Comparison of ENCODE assay signal across 17 mouse cellular contexts in genomic region chr4:133907086-133907485, GRCm38 (mm10). TPM values are rescaled to one million over a fixed set of nuclear protein-coding genes. Genes with fewer than 3 reads are reported as not detected.
DNase-seq lines count a peak whose midpoint lies in the region; ATAC-seq and TF ChIP-seq lines count a peak whose summit lies in the region.
"Had no signal": no experiment of that assay in that cellular context is flagged by ENCODE, and none has a peak within 500 bp of the region (broad histone marks: within the 10 kb centered on the region; RNA-seq: fewer than 3 reads in every experiment).

No protein-coding gene starts in this region.

- TF ChIP-seq CTCF in layer of hippocampus, adult 2 months (conservative IDR thresholded peaks at IDR 0.05), result no peak

- 11% methylated on average over 4 of the region's 4 CpGs for WGBS in liver, embryonic 16.5 days (ENCODE audit: insufficient replicate concordance)

- peaks cover 24% of the 10 kb centered on the region for H3K4me1 ChIP-seq in liver, embryonic 16.5 days (ENCODE audit: control insufficient read depth, low read depth, low read length)

- H3K27ac ChIP-seq in layer of hippocampus, adult 2 months, result peak overlapping the region; percentile 55; the same call in 1 of the 2 replicates
- peak overlapping the region; percentile 68 for H3K27ac ChIP-seq in liver, embryonic 16.5 days (ENCODE audit: low read length)
- H3K27ac ChIP-seq: heart, embryonic 10.5 days; limb, embryonic 12.5 days; midbrain, embryonic 12.5 days had no signal

- no peaks in the 10 kb centered on the region for H3K36me3 ChIP-seq in liver, embryonic 16.5 days (ENCODE audit: control insufficient read depth, insufficient read depth)
- H3K36me3 ChIP-seq: heart, embryonic 10.5 days; limb, embryonic 12.5 days; lung, embryonic 15.5 days; midbrain, embryonic 12.5 days had no signal

- no peak overlapping the region for H3K9ac ChIP-seq in liver, embryonic 16.5 days (ENCODE audit: low read depth, low read length)
- H3K9ac ChIP-seq: limb, embryonic 12.5 days; lung, embryonic 15.5 days; midbrain, embryonic 12.5 days had no signal

- DNase-seq in layer of hippocampus, adult 2 months (ENCODE audit: low spot score in 2 of 2), result no peak
- no peak for DNase-seq in layer of hippocampus, adult 11-12 months (ENCODE audit: low spot score)
- peak; percentile 48 for DNase-seq in thymus, postnatal 0 days (ENCODE audit: low spot score)
- DNase-seq in thymus, postnatal 25 days, result no peak
- no peak for DNase-seq in gastrocnemius, postnatal 36 days
- no peak for DNase-seq in adrenal gland, postnatal 25 days
- DNase-seq: adrenal gland, postnatal 36 days; cerebellum, postnatal 14 days; right cerebral cortex, adult 18-20 months had no signal

- H3K9me3 ChIP-seq in liver, embryonic 16.5 days (replicated peaks; ENCODE audit: control insufficient read depth, low read length), result no peaks in the 10 kb centered on the region
- H3K9me3 ChIP-seq: heart, embryonic 10.5 days; limb, embryonic 12.5 days; lung, embryonic 15.5 days; midbrain, embryonic 12.5 days had no signal

- H3K27me3 ChIP-seq in liver, embryonic 16.5 days (ENCODE audit: control insufficient read depth, insufficient read depth, low read depth, low read length), result no peaks in the 10 kb centered on the region
- H3K27me3 ChIP-seq: limb, embryonic 12.5 days; lung, embryonic 15.5 days; midbrain, embryonic 12.5 days had no signal

- no peak for ATAC-seq in liver, embryonic 16.5 days (ENCODE audit: low read depth)
- ATAC-seq: forebrain, embryonic 16.5 days; inflammation-experienced regulatory T-cells, adult 6 months had no signal

- peak overlapping the region; percentile 2; the same call in 1 of the 2 replicates for H3K4me2 ChIP-seq in liver, embryonic 16.5 days (ENCODE audit: low read depth, low read length)
- H3K4me2 ChIP-seq: limb, embryonic 12.5 days; lung, embryonic 15.5 days; midbrain, embryonic 12.5 days had no signal

- no peak overlapping the region for H3K4me3 ChIP-seq in layer of hippocampus, adult 2 months
- no peak overlapping the region for H3K4me3 ChIP-seq in liver, embryonic 16.5 days (ENCODE audit: low read depth, low read length)
- H3K4me3 ChIP-seq: heart, embryonic 10.5 days; limb, embryonic 12.5 days; lung, embryonic 15.5 days; midbrain, embryonic 12.5 days; myocyte had no signal

- intact Hi-C loops in gastrocnemius, postnatal 36 days (cut with DNase I), result no loop called here

RNA-seq across cellular contexts. Expression of gene Rps6ka1, which starts 19.5 kb away (rescaled TPM):
- 10 to 100 TPM in 1 of 2 experiments, 1 to 10 TPM in 1; 8.6 to 11.9 TPM for total RNA-seq in layer of hippocampus, adult 2 months (2021)
- polyA plus RNA-seq in thymus, postnatal 0 days (2015; fragmentation: Nextera tagmentation; extraction: Ambion mirVana), result 37.3 and 38.8 TPM in 2 replicates
- polyA plus RNA-seq in liver, embryonic 16.5 days (2015; fragmentation: Nextera tagmentation; extraction: Ambion mirVana), result 69.9 and 79.4 TPM in 2 replicates
- 1 to 10 TPM; 4.9 to 6.1 TPM for total RNA-seq in gastrocnemius, postnatal 36 days (2021)
- 14.7 and 21.3 TPM in 2 replicates for total RNA-seq in adrenal gland, postnatal 25 days (2021)
